Mouse (Mus musculus) v-Abl transformed pro-B cells (cell line): ENCODE results near the gene 1700028K03Rik.

Experiments
- in situ Hi-C, 2 experiments: fragments of 400-800 bp; cut with MboI; formaldehyde crosslinking; loops; one replicate each; pipeline ENCODE4 v1.15.1; 2025; ENCODE audit not compliant: unreplicated experiment in 2 of 2

Gene 1700028K03Rik

DNA sequence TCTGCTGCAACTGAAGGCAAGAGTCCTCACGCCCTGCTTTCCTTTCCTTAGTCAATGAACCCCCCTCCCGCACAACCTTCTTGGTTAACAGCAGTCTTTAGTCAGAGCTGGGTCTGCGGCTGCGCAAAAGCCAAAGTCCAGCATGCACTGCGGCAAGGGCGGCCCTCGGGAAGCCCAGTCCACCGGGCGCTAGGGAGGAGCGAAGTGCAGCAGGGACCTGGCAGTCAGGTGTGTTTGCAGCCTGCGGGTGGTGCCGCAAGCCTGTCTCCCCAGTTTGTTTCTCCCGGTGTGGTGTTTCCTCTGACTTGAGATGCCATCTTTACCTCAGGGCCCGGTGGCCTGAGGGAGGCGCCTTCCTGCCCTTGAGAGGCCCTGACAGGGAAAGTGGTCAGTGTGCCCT is at the start of gene 1700028K03Rik:
Gene 1700028K03Rik, plus strand, starts transcription at position 129 of the 400 bp plus-strand sequence.
- in situ Hi-C loops: no loop called here

DNA sequence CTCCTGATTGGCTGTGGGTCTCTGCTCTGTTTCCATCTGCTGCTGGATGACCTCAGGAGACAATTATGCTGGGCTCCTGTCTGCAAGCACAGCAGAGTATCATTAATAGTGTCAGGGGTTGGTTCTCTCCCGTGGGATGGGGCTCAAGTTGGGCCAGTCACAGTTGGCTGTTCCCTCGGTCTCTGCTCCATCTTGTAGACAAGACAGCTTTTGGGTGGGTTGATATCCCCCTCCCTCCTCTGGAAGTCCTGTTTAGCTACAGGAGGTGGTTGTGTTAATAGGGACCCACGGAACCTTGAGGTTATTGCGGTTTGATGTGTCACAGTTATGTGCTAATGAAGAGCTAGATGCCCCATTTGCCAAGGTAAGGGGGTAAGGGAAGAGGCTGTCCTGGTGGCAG is 45.5 kb upstream of the 1700028K03Rik start:
- in situ Hi-C loops: no loop called here

DNA sequence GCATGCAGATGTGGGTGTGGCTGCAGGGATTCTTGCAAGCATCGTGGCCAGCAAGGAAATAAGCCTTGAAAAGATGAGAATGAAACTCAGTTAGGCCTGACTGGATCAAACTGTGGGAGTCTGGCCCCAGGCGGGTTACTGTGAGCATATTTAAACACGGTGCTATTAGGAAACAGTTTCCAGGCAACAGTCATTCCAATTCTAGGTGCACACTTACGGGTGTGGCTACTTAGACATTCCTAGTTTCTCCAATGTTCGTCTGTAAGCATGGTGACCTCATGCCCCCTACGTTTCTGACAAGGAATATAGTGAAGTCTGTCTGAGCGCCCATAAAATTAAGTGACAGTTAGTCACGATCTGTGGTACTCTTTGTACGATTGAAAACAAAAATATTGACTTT is 43.5 kb upstream of the 1700028K03Rik start:
- in situ Hi-C loops: no loop called here

DNA sequence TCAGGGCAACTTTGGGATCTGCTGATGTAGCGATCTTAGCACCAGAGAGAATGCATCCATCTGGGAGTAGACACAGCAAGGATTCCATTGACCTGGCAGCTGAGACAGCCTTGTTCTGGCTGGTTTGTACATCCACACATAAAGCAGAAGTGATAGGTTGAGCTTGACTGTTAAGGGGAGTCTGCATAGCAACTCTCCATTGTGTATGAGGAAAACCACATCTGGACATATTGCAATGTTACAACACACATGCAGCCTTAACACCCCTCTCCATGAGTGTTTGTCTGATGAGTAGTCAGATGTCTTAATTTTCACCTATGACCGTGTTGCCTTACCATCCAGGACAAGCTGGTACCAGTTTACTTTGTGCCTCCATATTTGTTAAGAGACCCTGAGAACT is 42.0 kb upstream of the 1700028K03Rik start:
- in situ Hi-C loops: no loop called here

DNA sequence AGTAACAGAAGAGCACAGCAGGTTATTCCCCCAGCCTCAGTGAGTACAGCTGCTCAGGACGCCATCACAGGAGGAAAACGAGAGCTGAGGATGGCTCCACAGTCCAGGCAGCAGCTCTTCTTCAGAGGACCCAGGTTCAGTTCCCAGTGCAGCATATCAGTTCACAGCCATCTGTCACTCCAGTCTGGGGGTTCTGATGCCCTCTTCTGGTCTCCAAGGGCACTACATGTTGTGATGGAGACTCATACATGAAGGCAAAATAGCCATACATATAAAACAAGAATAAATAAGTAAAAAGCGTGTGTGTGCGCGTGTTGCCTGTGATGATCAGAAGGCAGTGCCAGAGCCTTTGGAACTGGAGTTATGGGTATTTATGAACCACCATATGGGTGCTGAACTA is 39.8 kb upstream of the 1700028K03Rik start:
- in situ Hi-C loops: no loop called here

DNA sequence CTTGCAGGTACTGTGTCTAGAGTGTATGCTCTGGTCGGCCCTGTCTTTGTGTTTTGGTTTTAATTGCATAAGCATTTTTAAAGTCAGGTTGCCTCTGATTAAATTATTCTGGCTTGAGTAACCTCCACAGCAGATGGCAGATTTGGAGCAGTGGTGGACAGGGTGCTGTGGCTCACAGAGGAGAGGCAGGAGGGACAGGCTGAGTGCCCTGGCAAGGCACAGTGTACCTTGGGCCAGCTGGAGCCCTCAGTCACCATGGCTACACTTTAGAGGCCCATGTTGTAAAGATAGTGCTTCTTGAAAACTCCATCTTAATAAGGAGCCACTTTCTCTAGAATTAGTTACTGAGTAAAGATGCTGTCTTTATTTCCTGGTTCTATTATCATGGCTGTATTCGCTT is 38.5 kb upstream of the 1700028K03Rik start:
- in situ Hi-C loops: no loop called here

DNA sequence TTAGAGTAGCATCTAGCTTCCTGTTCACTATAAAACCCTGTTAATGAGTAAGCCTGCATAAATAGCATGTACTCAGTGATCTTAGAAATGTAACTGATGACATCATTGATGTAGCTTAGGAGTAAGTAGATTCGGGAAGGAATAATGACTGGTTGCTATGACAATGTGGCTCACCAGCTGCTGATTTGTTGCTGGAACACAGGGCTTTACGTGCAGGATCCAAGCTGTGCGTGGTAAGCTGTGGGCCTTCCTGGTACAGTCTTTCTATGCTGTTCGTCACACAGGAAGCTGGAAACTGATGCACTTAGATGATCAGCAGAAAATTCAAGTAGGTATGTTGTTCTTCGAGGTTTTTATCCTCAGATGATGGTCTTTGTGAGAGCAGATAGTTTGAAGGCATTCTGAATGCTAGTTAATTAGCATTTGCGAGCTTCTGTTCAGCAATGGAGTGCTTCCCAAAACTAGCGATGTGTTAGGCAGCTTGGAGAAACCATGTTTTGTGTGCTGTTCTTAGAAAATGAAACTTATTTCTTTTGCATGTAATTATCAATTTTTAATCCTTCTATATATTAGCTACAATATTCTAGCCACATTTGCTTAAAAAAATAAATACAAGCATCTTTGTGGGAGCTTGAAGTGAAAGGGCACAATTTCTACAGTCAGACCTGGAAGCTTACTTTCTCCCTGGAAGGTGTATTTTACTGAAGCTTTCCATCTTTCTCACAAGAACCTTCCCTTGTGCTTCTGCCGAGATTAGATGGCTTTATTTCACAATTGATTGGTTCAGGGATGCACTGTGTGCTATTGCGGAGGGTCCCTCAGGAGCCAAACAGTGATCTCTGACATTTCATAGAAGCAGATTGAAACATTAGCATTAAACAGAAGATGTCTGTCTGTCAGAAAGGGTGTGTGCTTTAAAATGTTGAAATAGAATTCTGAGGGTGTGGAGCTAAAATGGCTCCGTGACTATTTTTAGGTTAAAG is 36.7 kb upstream of the 1700028K03Rik start:
- in situ Hi-C loops: no loop called here

DNA sequence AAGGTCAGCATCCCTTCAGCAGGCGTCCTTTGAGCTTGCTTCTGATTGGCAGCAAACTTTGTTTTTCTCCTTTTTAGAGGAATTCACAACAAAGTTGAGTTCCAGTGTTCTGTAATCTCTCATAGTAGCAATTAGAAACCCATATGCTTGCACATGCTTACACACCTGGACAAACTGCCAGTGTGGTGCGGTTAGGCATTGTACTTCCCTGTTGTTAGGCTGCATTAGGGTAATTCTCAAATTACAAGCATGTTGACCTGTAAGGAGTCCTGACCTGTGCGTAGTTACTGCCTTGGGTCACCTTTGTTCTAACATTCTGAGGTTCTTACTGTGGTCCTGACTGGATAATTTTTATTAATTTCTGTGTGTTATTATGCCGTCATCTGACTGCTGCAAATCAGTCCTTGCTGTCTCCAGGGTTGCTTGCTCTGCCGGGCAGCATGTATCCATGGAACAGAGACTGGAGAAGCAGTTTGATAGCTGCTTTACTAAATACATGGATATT is 35.7 kb upstream of the 1700028K03Rik start:
- in situ Hi-C loops: no loop called here

DNA sequence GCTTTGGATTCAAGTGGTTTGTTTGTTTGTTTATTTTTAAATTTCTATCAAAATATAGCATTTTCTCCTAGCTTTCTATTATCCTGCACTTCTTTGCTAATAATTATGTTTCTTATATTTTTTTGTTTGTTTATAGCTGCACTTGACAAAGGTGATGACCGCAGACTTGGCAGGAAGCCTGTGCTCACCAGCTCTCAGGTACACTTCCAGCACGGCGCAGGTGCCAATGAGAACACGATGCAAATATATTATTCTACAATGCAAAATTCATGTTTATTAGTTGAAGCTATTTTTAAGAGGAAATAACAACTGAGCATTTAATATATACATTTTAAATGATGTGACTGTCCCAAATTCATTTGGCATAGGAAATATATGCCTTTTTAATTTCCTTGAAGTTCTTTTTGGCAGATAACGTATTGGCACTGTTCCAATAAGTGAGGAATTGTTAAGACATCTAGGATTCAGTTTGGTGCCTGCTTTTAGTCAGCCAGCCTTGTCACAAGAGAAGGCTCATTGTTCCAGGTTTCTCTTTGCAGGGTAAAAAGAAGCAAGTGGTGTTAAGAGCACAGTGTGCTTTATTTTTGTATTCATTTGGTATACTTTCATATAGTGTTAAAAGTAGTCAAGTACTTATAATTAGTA is 34.5 kb upstream of the 1700028K03Rik start:
- in situ Hi-C loops: loop anchor here in 1 of 2 experiments (10.0 kb wide), 1 partner anchor 145 kb away; no protein-coding TSS in a partner anchor

DNA sequence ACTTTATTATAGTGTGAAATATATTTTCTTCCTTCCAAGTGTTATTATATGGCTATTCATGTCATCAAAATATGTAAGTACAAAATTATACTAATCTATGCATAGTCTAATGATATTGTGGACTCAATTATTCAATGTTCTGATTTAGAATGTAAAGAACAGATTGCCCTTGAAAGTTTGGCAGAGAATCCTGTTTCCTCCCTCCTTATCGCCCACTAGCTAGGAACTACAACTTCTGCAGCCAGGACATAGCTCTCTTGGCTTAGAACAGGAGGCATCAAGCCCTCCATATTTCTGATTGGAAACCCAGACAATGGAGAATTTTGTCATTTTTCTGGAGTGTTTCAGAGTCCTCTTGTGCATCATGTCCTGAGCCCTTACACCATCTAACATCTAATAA is 33.8 kb upstream of the 1700028K03Rik start:
- in situ Hi-C loops: loop anchor here in 1 of 2 experiments (10.0 kb wide), 1 partner anchor 146 kb away; no protein-coding TSS in a partner anchor

DNA sequence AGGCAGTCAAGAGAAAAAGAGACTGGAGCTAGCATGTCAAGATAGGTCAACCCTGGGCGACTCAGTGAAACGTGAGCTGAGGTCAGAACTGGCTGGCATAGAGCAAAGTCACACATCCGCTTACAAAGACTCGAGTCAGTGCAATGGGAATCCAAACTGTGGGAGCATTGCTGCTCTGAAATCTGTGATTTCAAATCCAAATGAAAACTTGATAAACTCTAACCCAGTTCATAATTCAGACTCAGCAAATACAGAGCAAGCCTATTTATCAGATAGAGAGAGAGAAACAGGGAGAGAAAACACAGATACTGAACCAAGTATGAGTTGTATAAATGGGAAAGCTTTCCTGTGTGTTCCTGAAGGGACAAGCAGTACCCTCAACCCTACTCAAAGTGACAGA is 27.2 kb upstream of the 1700028K03Rik start, which contains the start of gene Gm42669:
Gene Gm42669, plus strand, starts transcription at position 301 of the 400 bp plus-strand sequence.
- in situ Hi-C loops: loop anchor here in 1 of 2 experiments (10.0 kb wide), 1 partner anchor 153 kb away; no protein-coding TSS in a partner anchor

DNA sequence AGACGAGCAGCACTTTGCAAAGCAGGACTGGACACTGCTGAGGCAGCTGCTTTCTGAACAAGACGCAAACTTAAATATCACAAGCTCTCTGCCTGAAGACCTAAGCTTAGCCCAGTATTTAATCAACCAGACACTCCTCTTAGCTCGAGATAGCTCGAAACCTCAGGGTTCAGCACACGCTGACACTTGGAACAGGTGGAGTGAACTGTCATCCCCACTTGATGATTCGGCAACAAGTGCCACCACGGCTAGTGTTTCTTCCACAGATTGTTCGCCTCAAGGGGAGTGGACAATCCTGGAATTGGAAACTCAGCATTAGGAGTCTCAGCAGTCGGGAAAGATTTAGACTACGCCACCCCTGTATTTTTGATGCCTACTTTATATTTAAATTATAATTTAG is 24.0 kb upstream of the 1700028K03Rik start:
- in situ Hi-C loops: no loop called here

DNA sequence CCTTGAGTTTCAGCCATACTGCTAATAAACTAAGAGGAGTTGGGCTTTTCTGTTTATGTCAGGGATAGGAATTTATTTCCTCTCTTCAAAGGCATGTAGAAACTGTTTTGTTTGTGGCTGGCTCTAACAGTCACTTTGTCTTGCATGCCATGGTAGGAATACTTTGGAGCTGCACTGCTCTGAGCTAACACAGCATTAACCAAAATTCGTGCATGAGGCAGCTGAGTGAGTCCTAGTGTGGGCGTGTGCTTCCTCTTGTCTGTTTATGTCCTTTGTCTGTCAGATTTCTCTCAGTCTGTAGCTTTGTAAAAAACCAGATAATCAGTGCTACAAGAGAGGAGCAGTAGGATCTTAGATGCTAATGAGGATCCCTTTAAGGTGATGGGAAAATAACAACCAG is 23.2 kb upstream of the 1700028K03Rik start:
- in situ Hi-C loops: no loop called here

DNA sequence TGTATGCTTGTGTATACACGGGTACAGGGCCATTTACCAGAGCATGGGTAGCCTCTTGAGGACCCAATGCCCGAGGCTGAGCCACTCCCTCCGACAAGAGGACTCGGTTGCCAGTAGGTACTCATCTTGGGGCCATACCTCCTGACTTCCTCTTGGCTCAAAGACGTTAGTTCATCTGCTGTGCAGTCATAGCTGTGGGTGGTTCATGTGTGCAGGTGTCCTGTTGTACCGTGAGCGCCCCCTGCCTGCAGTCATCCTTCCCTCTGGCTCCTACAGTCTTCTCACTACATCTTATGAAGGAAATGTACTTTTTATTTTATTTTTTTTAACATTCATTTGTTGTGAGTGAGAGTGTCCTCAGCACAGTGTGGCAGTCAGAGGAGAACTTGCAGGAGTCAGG is 20.9 kb upstream of the 1700028K03Rik start:
- in situ Hi-C loops: no loop called here

DNA sequence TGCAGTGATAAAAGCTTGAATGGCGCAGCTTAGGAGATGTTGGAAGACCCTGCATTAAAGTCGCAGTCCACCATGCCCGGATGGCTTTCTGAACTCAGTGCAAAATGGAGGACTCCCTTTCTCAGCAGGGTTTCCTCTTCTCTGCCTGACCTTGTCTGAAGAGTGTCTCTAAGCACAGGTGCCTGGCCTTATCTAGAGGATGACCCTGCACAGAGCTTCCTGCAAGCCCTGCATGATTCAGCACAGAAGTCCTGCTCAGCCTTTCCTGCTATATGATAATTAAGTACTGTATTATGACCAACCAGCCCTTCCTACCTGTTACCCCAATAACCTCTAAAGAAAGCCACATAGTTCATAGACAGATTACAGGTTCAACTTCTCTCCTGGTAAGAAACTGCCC is 19.1 kb upstream of the 1700028K03Rik start:
- in situ Hi-C loops: no loop called here

DNA sequence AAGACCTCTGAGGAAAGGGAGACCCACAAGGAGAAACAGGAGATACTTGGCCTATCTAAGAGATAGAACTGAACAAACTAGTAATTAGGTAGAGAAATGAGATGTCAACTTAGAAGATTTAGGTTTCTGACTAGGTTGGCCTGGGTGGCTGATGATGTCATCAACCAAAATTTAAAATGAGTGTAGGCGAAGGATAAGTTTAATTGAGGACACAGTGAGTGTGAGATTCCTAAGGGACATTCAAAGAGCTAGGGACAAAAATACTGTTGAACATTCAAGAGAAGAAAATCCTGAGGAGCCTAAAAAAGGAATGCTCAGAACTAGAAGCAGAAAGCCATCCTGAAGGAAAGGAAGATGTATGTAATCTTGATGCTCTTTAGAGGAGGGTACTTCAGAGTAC is 18.4 kb upstream of the 1700028K03Rik start:
- in situ Hi-C loops: no loop called here

DNA sequence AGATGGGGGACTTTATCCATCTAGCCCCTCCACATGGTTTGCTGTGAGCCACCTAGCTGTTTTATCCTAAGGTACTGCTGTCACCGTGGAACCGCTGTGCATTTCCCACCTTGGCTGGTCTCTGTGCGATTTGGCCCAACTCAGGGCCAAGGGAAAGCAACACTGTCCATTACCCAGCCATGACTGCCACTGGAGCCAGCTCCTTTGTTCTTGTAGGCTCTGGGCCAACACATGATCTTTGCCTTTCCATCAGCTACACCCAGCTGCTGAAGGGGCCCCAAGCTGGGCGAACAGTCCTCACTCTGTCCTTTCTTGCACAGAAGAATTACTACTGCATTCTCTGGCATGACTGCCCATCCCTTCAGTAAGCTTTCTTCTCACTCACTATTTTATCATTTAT is 15.9 kb upstream of the 1700028K03Rik start:
- in situ Hi-C loops: no loop called here

DNA sequence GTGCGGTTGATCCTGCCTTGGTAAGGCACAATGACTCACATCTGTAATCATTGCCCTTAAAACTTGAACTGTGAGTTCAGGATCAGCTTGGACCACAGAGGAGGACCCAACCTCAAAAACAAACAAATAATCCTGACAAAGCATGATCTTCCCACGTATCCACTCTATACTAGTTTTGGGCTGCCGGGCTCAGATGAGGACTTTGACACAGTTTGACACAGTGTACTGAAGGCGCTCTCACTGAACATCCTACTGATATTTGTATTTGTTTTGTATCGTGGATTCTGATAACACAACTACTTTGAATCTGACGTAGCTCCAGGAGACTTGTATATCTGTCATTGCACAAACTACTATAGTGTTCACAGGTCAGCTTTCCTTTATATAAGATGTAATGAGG is 13.1 kb upstream of the 1700028K03Rik start:
- in situ Hi-C loops: no loop called here

DNA sequence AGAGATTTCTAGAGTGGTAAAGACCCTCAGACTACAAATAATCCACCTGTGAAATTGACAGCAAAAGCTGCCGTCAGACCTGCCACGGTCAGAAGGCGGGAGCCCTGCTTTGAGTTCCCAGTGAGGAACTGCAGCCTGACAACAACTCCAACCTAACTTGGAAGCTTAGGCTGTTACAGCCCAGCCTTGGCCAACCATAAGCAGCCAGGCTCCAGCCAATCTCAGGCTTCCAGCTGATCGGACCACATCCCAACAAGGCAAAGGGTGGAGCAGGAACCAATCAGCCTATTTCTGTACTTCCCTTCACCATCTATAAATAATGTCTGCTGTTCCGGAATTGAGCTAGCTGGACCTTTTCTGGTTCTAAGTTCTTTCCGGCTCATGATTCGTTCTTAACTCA is 12.6 kb upstream of the 1700028K03Rik start:
- in situ Hi-C loops: no loop called here

DNA sequence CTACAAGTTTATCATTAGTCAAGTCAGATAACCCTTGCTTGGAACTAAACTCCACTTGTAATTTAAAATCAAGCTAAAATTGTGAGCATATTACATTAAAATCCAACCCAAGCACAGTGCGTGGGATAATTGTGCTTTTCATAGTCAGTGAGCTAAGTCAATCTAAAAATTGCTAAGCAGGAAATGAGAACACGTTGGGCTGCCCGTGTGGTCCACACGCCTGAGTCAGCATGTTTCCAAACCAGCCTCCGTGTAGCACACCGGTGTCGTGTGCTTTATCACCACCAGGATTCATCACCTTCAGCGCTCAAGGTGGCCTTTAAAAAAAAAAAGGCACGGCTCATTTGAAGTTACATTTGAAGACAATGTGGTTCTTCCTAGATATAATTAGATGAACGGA is 10.2 kb upstream of the 1700028K03Rik start:
- in situ Hi-C loops: no loop called here

DNA sequence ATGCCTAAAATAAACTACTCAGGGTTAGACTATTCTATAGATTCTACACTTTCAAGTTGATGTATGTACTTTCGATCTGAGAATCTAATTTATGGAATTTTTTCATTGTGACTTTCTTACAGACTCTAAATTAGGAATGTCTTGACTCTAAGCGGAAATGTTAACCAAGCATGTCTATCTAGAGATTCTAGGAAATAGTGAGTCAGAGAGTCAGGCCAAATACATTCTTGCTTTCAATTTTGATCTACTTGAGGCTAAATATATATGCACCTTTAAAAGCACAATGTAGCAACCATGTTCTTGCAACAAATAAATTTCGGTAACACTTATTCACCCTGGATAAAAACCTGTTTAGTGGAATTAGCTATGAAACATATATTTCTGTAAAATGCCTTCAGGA is 5.7 kb upstream of the 1700028K03Rik start:
- in situ Hi-C loops: no loop called here
